Mouse (Mus musculus) cerebellum, adult 18-20 months (tissue): Measurements from ENCODE around the gene Mettl16.
A peak's percentile ranks its signal among the peaks of the same experiment; 100 is the strongest.

ENCODE experiments used
- DNase-seq, 2 experiments: peaks; one replicate each; pipeline ENCODE4 v3.0.0; 2021

Gene Mettl16

GRCm38 (mm10) chr11:74770595-74771207, at the start of gene Mettl16:
Gene Mettl16 (plus strand): TSS chr11:74770830.
- DNase-seq, result peak; percentile 91 to 94

- no peak for DNase-seq
These were observed 49.5 kb upstream of the Mettl16 start for GRCm38 (mm10) chr11:74721141-74721540.

DNA sequence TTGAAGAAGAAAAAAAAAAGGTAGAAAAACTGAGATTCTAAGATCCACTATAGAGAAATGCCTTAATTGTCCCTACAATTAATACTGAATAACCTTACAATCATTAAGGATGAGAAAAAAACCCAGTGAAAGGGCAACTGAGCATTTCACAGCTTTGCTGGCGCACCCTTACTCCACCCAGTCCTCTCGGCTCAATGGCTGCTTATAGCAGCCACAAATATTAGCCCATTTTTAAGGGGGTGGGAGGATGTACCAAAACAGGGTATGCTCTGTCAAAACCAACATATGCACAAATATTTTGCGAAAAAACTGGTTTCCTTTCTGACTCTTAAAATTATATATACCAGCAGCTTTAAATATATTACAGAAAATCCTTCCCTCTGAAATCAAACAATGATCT, 48.7 kb upstream of the Mettl16 start:
- no peak for DNase-seq

DNA sequence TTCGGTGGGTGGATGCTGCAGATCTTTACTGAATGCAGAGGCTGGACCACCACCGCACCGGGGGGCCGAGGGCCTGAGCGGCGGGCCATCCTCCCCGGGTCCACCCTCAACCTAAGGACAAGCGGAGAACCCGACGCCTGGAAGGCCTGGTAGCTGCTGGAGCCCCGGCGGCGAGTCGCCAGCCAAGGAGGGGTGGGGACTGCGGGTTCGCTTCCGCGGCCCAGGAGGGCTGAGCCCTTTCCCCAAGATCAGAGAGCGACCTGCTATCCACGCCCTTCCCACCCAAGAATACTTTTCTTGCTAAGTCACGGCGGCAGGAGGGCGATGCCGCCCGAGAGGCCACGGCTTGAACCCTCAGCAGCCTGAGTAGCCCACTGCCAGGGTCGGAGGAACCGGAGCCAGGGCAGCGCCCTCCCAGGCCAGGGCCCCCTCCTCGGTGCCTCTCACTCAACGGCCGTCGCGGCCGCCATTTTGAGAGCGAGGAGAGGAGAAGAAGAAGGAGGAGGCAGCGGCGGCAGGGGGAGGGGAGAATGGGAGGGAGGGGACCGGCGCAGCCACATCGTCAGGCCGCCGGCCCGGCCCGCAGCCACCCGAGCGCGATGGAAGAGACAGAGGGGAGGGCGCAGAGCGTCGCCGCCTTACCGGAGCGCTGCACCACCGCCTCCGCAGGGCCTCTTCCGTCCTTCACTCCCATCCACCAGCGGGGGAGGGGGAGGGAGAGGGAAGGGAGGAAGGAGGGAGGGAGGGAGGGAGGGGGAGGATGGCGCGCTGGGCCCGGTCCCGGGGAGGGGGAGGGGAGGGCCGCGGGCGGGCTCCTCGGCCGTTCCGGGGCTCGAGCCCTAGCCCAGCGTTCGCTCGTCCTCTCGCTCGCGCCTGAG, 47.0 kb upstream of the Mettl16 start:
- DNase-seq, result peak; percentile 82

DNA sequence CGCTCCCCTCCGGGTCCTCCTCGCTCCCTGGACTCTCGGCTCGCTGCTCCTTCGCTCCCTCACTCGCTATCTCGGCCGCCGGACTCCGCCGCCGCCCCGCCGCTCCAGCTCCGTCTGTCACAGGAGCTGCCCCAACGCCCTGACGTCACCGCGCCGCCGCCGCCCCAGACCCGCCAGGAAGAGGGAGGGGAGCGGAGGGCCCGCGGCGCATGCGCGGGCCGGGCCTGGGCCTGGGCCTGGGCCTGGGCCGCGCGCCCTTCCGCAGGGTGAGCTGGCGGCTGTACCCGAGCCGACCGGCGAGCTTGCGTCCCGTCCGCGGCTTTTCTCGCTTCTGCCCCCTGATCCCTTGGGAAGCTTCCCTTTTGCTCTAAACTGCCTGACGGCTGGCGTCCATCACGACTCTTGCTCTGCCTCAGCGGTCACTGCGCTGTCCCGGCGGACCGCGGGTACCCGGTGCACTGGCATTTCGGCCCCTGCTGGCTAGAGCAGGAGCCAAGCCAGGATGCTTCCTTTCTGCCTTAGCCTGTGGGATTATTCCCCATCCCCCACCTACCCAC, 46.3 kb upstream of the Mettl16 start, which contains the start of gene Pafah1b1:
Gene Pafah1b1, minus strand, starts transcription at position 436 of the 557 bp plus-strand sequence.
- DNase-seq, result peak; percentile 96 to 98

- peak; percentile 23 to 40 for DNase-seq
These were observed 45.4 kb upstream of the Mettl16 start for GRCm38 (mm10) chr11:74725181-74725580.

- DNase-seq, result peak in 1 of 2 experiments; percentile 15
These were observed 35.7 kb upstream of the Mettl16 start for GRCm38 (mm10) chr11:74734917-74735316.

DNA sequence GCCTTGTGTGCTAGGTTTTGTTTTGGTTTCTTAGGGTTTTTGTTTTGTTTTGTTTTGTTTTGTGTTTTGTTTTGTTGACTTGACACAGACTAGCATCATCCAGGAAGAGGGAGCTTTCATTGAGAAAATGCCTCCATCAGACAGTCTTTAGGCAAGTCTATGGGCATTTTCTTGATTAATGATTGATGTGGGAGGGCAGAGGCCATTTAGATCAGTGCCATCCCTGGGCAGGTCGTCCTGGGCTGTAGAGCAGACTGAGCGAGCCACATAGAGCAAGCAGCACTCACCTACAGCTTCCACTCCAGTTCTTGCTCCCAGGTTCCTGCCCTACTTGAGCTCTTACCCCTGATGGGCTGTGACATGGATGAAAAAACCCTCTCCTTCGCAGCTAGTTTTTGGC, 32.8 kb upstream of the Mettl16 start:
- no peak for DNase-seq

GRCm38 (mm10) chr11:74748022-74748421, 22.6 kb upstream of the Mettl16 start:
- DNase-seq, result no peak

DNA sequence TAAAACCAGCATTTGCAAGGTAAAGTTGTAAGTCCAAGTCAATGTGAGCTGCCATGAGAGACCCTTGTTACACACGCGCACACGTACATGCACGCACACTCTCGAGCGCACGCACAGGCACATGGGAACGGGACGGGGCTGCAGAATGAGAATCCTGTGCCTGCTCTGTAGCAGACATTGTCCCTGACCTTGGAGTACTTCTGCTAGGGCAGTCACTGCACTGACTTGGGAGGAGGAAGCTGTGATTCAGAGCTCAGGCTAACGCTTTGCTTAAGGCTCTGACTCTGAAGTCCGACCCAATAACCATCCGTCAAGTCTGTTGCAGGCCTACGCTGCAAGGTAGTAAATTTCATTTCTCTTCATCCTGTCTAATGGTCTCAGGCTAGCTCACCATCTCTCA, 21.4 kb upstream of the Mettl16 start:
- no peak for DNase-seq

GRCm38 (mm10) chr11:74750662-74751351, 19.8 kb upstream of the Mettl16 start:
- no peak for DNase-seq

- no peak for DNase-seq
These were observed 19.1 kb upstream of the Mettl16 start for GRCm38 (mm10) chr11:74751352-74752066.

GRCm38 (mm10) chr11:74756631-74757030, 14.0 kb upstream of the Mettl16 start:
- DNase-seq, result no peak

DNA sequence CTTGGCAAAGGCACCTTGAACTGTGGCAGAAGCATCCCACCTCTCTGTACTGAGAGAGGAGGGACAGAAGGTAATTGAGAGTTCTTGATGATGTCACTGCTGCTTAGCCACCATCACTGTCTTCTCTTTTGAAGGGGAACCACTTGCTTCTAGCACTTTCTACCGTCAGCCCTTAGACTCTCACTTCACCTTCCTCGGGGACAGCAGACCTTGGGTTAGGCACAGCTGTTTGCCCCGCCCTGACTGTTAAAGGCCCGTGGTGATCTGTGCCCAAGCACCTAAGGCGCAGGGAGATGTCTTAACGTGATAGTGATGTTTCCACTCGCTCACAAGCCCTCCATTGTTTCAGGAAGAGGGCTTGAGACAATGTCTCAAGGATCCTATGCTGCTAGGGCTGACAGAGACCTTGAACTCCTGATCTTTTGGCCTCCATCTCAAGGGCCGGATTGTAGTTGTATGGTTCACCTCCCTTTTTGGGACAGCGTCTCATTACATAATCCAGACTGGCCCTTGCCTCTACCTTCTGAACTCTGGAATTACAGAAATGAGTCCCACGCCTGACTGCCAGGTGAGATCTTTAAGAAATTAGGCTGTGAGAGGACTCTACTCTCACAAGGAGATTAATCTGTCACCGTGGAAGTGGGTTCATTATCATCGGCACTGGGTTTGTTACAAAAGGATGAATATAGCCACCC, 9.5 kb upstream of the Mettl16 start:
- DNase-seq, result no peak

GRCm38 (mm10) chr11:74763960-74764625, 6.5 kb upstream of the Mettl16 start:
- DNase-seq, result no peak

GRCm38 (mm10) chr11:74767469-74767868, 3.2 kb upstream of the Mettl16 start:
- no peak for DNase-seq

DNA sequence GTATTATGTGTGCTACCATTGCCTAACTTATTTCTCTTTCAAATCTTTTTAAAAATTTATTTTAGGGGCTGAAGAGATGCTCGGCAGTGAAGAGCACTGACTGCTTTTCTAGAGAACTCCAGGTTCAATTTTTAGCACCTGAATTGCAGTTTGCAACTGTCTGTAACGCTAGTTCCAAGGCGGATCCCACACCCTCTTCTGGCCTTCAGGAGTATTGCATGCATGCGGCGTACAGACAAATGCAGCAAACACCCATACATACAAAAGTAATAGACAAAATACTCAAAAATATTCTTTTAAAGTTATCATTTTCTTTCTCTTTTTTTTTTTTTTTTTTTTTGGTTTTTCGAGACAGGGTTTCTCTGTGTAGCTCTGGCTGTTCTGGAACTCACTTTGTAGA, 2.6 kb upstream of the Mettl16 start:
- peak; percentile 27 to 33 for DNase-seq

- peak in 1 of 2 experiments; percentile 7 for DNase-seq
These were observed 593 bp upstream of the Mettl16 start for GRCm38 (mm10) chr11:74770037-74770436.

- peak in 1 of 2 experiments; percentile 15 for DNase-seq
These were observed 604 bp downstream of the Mettl16 start for GRCm38 (mm10) chr11:74771234-74771633.

- no peak for DNase-seq
These were observed 1.0 kb downstream of the Mettl16 start for GRCm38 (mm10) chr11:74771650-74772049.

- no peak for DNase-seq
These were observed 1.8 kb downstream of the Mettl16 start for GRCm38 (mm10) chr11:74772386-74772785.
